23 mouse cellular contexts compared by ENCODE assay signal in genomic region chr14:10129088-10129487, GRCm38 (mm10).
DNase-seq lines count a peak whose midpoint lies in the region; ATAC-seq lines count a peak whose summit lies in the region.
"Had no signal": no experiment of that assay in that cellular context is flagged by ENCODE, and none has a peak within 500 bp of the region (broad histone marks: within the 10 kb centered on the region; RNA-seq: fewer than 3 reads in every experiment).

No protein-coding gene starts in this region.

- H3K4me2 ChIP-seq in intestine, embryonic 16.5 days (ENCODE audit: low read depth, low read length), result no peak overlapping the region
- H3K4me2 ChIP-seq: embryonic facial prominence, embryonic 12.5 days; embryonic facial prominence, embryonic 15.5 days; forebrain, embryonic 15.5 days; heart, embryonic 11.5 days; hindbrain, embryonic 12.5 days; hindbrain, embryonic 15.5 days had no signal

- H3K27ac ChIP-seq in intestine, embryonic 16.5 days (ENCODE audit: low read length), result no peak overlapping the region
- H3K27ac ChIP-seq: embryonic facial prominence, embryonic 12.5 days; embryonic facial prominence, embryonic 15.5 days; forebrain, embryonic 15.5 days; heart, adult 2 months; hindbrain, embryonic 12.5 days; hindbrain, embryonic 15.5 days had no signal

- ATAC-seq in intestine, embryonic 16.5 days, result peak; percentile 68
- ATAC-seq: activated CD4-positive, CD25-positive, alpha-beta regulatory T cell, adult 4 months; forebrain, embryonic 15.5 days had no signal

- no peaks in the 10 kb centered on the region for H3K9me3 ChIP-seq in intestine, embryonic 16.5 days (ENCODE audit: control insufficient read depth, low read length)
- H3K9me3 ChIP-seq: embryonic facial prominence, embryonic 12.5 days; embryonic facial prominence, embryonic 15.5 days; forebrain, embryonic 15.5 days; G1E; hindbrain, embryonic 12.5 days; hindbrain, embryonic 15.5 days had no signal

- H3K4me1 ChIP-seq in intestine, embryonic 16.5 days (ENCODE audit: control insufficient read depth, insufficient read depth, low read length), result no peaks in the 10 kb centered on the region
- H3K4me1 ChIP-seq: embryonic facial prominence, embryonic 12.5 days; embryonic facial prominence, embryonic 15.5 days; forebrain, embryonic 15.5 days; hindbrain, embryonic 12.5 days; hindbrain, embryonic 15.5 days had no signal

- H3K4me3 ChIP-seq in intestine, embryonic 16.5 days (ENCODE audit: low read length), result no peak overlapping the region
- H3K4me3 ChIP-seq: embryonic facial prominence, embryonic 12.5 days; embryonic facial prominence, embryonic 15.5 days; forebrain, embryonic 15.5 days; heart, adult 2 months; hindbrain, embryonic 12.5 days; hindbrain, embryonic 15.5 days had no signal

- no peaks in the 10 kb centered on the region for H3K27me3 ChIP-seq in intestine, embryonic 16.5 days (replicated peaks; ENCODE audit: control insufficient read depth, insufficient read depth, low read length)
- H3K27me3 ChIP-seq: CH12.LX; embryonic facial prominence, embryonic 12.5 days; embryonic facial prominence, embryonic 15.5 days; forebrain, embryonic 15.5 days; hindbrain, embryonic 12.5 days; hindbrain, embryonic 15.5 days had no signal

- WGBS in intestine, embryonic 16.5 days, result 61% methylated on average over 7 of the region's 7 CpGs

- peak; percentile 2 for DNase-seq in urinary bladder, postnatal 14 days (ENCODE audit: low spot score)
- DNase-seq in urinary bladder, postnatal 4 days (ENCODE audit: low spot score in 2 of 2), result no peak
- peak; percentile 46 for DNase-seq in yolk sac, embryonic 10.5 days (ENCODE audit: low spot score)
- DNase-seq in thymus, postnatal 36 days, result no peak
- no peak for DNase-seq in lung, postnatal 10 days
- DNase-seq: adrenal gland, adult 8-10 months; adrenal gland, postnatal 25 days; B cell, adult 2 months; cerebellum, adult 18-20 months; cerebellum, adult 9-10 months; cerebellum, postnatal 14 days; gastrocnemius, postnatal 25 days; heart, adult 2 months had no signal

- no peak overlapping the region for H3K9ac ChIP-seq in intestine, embryonic 16.5 days (ENCODE audit: low read depth, low read length)
- H3K9ac ChIP-seq: embryonic facial prominence, embryonic 12.5 days; embryonic facial prominence, embryonic 15.5 days; forebrain, embryonic 15.5 days; hindbrain, embryonic 12.5 days; hindbrain, embryonic 15.5 days had no signal

- no peaks in the 10 kb centered on the region for H3K36me3 ChIP-seq in intestine, embryonic 16.5 days (ENCODE audit: control insufficient read depth, insufficient read depth, low read length)
- H3K36me3 ChIP-seq: embryonic facial prominence, embryonic 12.5 days; embryonic facial prominence, embryonic 15.5 days; forebrain, embryonic 15.5 days; G1E; hindbrain, embryonic 12.5 days; hindbrain, embryonic 15.5 days had no signal

Comparison
In these comparisons a context has a peak if more than half of its experiments do, and no peak if none do; other contexts are left out.
1. DNase-seq: peak in urinary bladder, postnatal 14 days (single experiment) and yolk sac, embryonic 10.5 days (single experiment); none in urinary bladder, postnatal 4 days (0 of 2), thymus, postnatal 36 days (0 of 2) and lung, postnatal 10 days (single experiment).